Mouse (Mus musculus) neural tube, embryonic 15.5 days (tissue): Measurements from ENCODE around the gene Ccdc9b. TPM values are rescaled to one million over a fixed set of nuclear protein-coding genes. Genes with fewer than 3 reads are reported as not detected.

Experiments used
- ATAC-seq: fragments of 200-750 bp; cut with Nextera tagmentation; 2 replicates; pipeline ENCODE4 v1.8.0; 2017; ENCODE audit warnings: mild to moderate bottlenecking, moderate TSS enrichment, moderate library complexity; ENCODE audit not compliant: low FRiP score
- H3K27ac ChIP-seq: fragments of 300-500 bp; sonication (generic); replicated peaks from 2 replicates; pipeline ENCODE4 v1.5.1; 2015; ENCODE audit warnings: mild to moderate bottlenecking, inconsistent platforms
- H3K27me3 ChIP-seq: fragments of 300-500 bp; sonication (generic); replicated peaks from 2 replicates; pipeline ENCODE4 v1.6.1; 2015; ENCODE audit warnings: inconsistent platforms
- H3K36me3 ChIP-seq: fragments of 300-500 bp; sonication (generic); 2 replicates; pipeline ENCODE4 v1.6.1; 2015; ENCODE audit warnings: inconsistent platforms
- H3K4me1 ChIP-seq: fragments of 300-500 bp; sonication (generic); 2 replicates; pipeline ENCODE4 v1.6.1; 2015; ENCODE audit warnings: inconsistent platforms
- H3K4me2 ChIP-seq: fragments of 300-500 bp; sonication (generic); 2 replicates; pipeline ENCODE4 v1.6.1; 2015; ENCODE audit warnings: inconsistent platforms, mild to moderate bottlenecking, moderate library complexity
- H3K4me3 ChIP-seq: fragments of 300-500 bp; sonication (generic); replicated peaks from 2 replicates; pipeline ENCODE4 v1.5.1; 2015; ENCODE audit warnings: mild to moderate bottlenecking, inconsistent platforms
- H3K9ac ChIP-seq: fragments of 300-500 bp; sonication (generic); replicated peaks from 2 replicates; pipeline ENCODE4 v1.6.1; 2015; ENCODE audit warnings: mild to moderate bottlenecking, inconsistent platforms
- H3K9me3 ChIP-seq: fragments of 300-500 bp; sonication (generic); replicated peaks from 2 replicates; pipeline ENCODE4 v1.6.1; 2016; ENCODE audit warnings: inconsistent platforms
- WGBS: fragments of 180-500 bp; shearing (Covaris S2); methylation state at CpG from one replicate; pipeline ENCODE4 v1.1.7; 2015; ENCODE audit warnings: mixed read lengths; 5-methylcytosine and 5-hydroxymethylcytosine counted together
- polyA plus RNA-seq: library from polyadenylated mRNA; unstranded; fragments of >200 nt; fragmentation: Nextera tagmentation; extraction: Ambion mirVana; gene quantifications from 2 replicates; pipeline ENCODE4 v1.2.1, GENCODE M21; 2015

Ccdc9b gene
- polyA plus RNA-seq, 1 experiment from 2014 or later: 1.2 TPM

GRCm38 (mm10) chr2:118729194-118729593, 33.3 kb downstream of the Ccdc9b start:
- Histone ChIP-seq H3K36me3 (no peaks in the 10 kb centered on the region), H3K27me3 (peaks cover 25% of the 10 kb centered on the region; the same call in 1 of the 2 replicates), H3K4me2 (no peak overlapping the region), H3K27ac (no peak overlapping the region), H3K4me1 (peaks cover 10% of the 10 kb centered on the region; the same call in 1 of the 2 replicates), H3K4me3 (no peak overlapping the region), H3K9ac (no peak overlapping the region), H3K9me3 (no peaks in the 10 kb centered on the region)
- WGBS: 53% methylated on average over 4 of the region's 4 CpGs
- ATAC-seq: no peak

GRCm38 (mm10) chr2:118728337-118728736, 34.1 kb downstream of the Ccdc9b start, which contains the start of gene Plcb2:
TSS of gene Plcb2 (minus strand) at chr2:118728438.
- Histone ChIP-seq H3K9me3 (no peaks in the 10 kb centered on the region), H3K27me3 (peaks cover 25% of the 10 kb centered on the region; the same call in 1 of the 2 replicates), H3K4me2 (no peak within 1 kb of the TSS), H3K9ac (no peak within 1 kb of the TSS), H3K4me1 (peaks cover 10% of the 10 kb centered on the region; the same call in 1 of the 2 replicates), H3K4me3 (no peak within 1 kb of the TSS), H3K27ac (no peak within 1 kb of the TSS), H3K36me3 (no peaks in the 10 kb centered on the region)
- 16% methylated on average over 7 of the region's 7 CpGs for WGBS
- no peak for ATAC-seq

- H3K27ac ChIP-seq: no peak overlapping the region
- ATAC-seq: no peak
- no peaks in the 10 kb centered on the region for H3K9me3 ChIP-seq
- WGBS: 26% methylated on average over 9 of the region's 9 CpGs
- no peaks in the 10 kb centered on the region for H3K36me3 ChIP-seq
- peaks cover 10% of the 10 kb centered on the region; the same call in 1 of the 2 replicates for H3K4me1 ChIP-seq
- H3K27me3 ChIP-seq: peaks cover 25% of the 10 kb centered on the region; the same call in 1 of the 2 replicates
- H3K4me2 ChIP-seq: no peak overlapping the region
- H3K9ac ChIP-seq: no peak overlapping the region
- no peak overlapping the region for H3K4me3 ChIP-seq
Observed at GRCm38 (mm10) chr2:118727911-118728310, 34.5 kb downstream of the Ccdc9b start.

- H3K4me2 ChIP-seq: no peak overlapping the region
- peaks cover 13% of the 10 kb centered on the region; the same call in 1 of the 2 replicates for H3K4me1 ChIP-seq
- H3K9ac ChIP-seq: no peak overlapping the region
- no peak overlapping the region for H3K4me3 ChIP-seq
- WGBS: 84% methylated on average over 2 of the region's 2 CpGs
- H3K36me3 ChIP-seq: no peaks in the 10 kb centered on the region
- ATAC-seq: no peak
- no peaks in the 10 kb centered on the region for H3K9me3 ChIP-seq
- H3K27ac ChIP-seq: no peak overlapping the region
- H3K27me3 ChIP-seq: peaks cover 25% of the 10 kb centered on the region; the same call in 1 of the 2 replicates
Observed at GRCm38 (mm10) chr2:118726873-118727272, 35.6 kb downstream of the Ccdc9b start.

- H3K27me3 ChIP-seq: peaks cover 17% of the 10 kb centered on the region; the same call in 1 of the 2 replicates
- H3K4me3 ChIP-seq: no peak overlapping the region
Observed at GRCm38 (mm10) chr2:118725511-118725910, 37.0 kb downstream of the Ccdc9b start.

GRCm38 (mm10) chr2:118723693-118724486, 38.6 kb downstream of the Ccdc9b start:
- no peak overlapping the region for H3K4me2 ChIP-seq
- no peaks in the 10 kb centered on the region for H3K9me3 ChIP-seq
- no peak overlapping the region for H3K9ac ChIP-seq
- no peak overlapping the region for H3K4me3 ChIP-seq
- no peak for ATAC-seq
- H3K36me3 ChIP-seq: no peaks in the 10 kb centered on the region
- H3K27me3 ChIP-seq: peaks cover 9% of the 10 kb centered on the region; the same call in 1 of the 2 replicates
- H3K27ac ChIP-seq: no peak overlapping the region
- peaks cover 8% of the 10 kb centered on the region; the same call in 1 of the 2 replicates for H3K4me1 ChIP-seq
- 81% methylated on average over 15 of the region's 15 CpGs for WGBS

More at GRCm38 (mm10) chr2:118725511-118725910, 37.0 kb downstream of the Ccdc9b start:
- Histone ChIP-seq H3K9me3 (no peaks in the 10 kb centered on the region), H3K4me2 (no peak overlapping the region), H3K9ac (no peak overlapping the region), H3K4me1 (peaks cover 13% of the 10 kb centered on the region; the same call in 1 of the 2 replicates), H3K27ac (no peak overlapping the region), H3K36me3 (no peaks in the 10 kb centered on the region)
- WGBS: 89% methylated on average over 4 of the region's 4 CpGs
- no peak for ATAC-seq

- Histone ChIP-seq H3K27ac (no peak overlapping the region), H3K4me1 (peaks cover 6% of the 10 kb centered on the region; the same call in 1 of the 2 replicates), H3K9me3 (no peaks in the 10 kb centered on the region), H3K27me3 (peaks cover 21% of the 10 kb centered on the region), H3K4me3 (no peak overlapping the region), H3K4me2 (no peak overlapping the region), H3K36me3 (no peaks in the 10 kb centered on the region), H3K9ac (no peak overlapping the region)
- no peak for ATAC-seq
- 89% methylated on average over 5 of the region's 5 CpGs for WGBS
Observed at GRCm38 (mm10) chr2:118716677-118717076, 45.8 kb downstream of the Ccdc9b start.

GRCm38 (mm10) chr2:118714230-118714629, 48.2 kb downstream of the Ccdc9b start:
- Histone ChIP-seq H3K27ac (no peak overlapping the region), H3K36me3 (no peaks in the 10 kb centered on the region), H3K4me3 (no peak overlapping the region), H3K27me3 (peaks cover 36% of the 10 kb centered on the region), H3K4me2 (no peak overlapping the region), H3K9me3 (no peaks in the 10 kb centered on the region), H3K9ac (no peak overlapping the region), H3K4me1 (peaks cover 19% of the 10 kb centered on the region)
- ATAC-seq: peak; percentile 23; the same call in 1 of the 2 replicates
- WGBS: 22% methylated on average over 4 of the region's 4 CpGs

GRCm38 (mm10) chr2:118713631-118714030, 48.8 kb downstream of the Ccdc9b start:
- H3K27me3 ChIP-seq: peaks cover 42% of the 10 kb centered on the region
- WGBS: 93% methylated on average over 6 of the region's 6 CpGs

GRCm38 (mm10) chr2:118711038-118711494, 51.4 kb downstream of the Ccdc9b start:
- peak overlapping the region; percentile 49 for H3K4me3 ChIP-seq
- peak; percentile 76 for ATAC-seq
- WGBS: 1% methylated on average over 36 of the region's 36 CpGs
- peaks cover 68% of the 10 kb centered on the region for H3K27me3 ChIP-seq
- H3K4me1 ChIP-seq: peaks cover 19% of the 10 kb centered on the region
- no peaks in the 10 kb centered on the region for H3K36me3 ChIP-seq
- H3K9me3 ChIP-seq: no peaks in the 10 kb centered on the region
- peak overlapping the region; percentile 95 for H3K4me2 ChIP-seq
- no peak overlapping the region for H3K27ac ChIP-seq
- peak overlapping the region; percentile 59 for H3K9ac ChIP-seq

More at GRCm38 (mm10) chr2:118713631-118714030, 48.8 kb downstream of the Ccdc9b start:
- H3K36me3 ChIP-seq: no peaks in the 10 kb centered on the region
- peaks cover 19% of the 10 kb centered on the region for H3K4me1 ChIP-seq
- no peak overlapping the region for H3K4me2 ChIP-seq
- no peak overlapping the region for H3K27ac ChIP-seq
- H3K9ac ChIP-seq: no peak overlapping the region
- H3K4me3 ChIP-seq: no peak overlapping the region
- no peaks in the 10 kb centered on the region for H3K9me3 ChIP-seq
- ATAC-seq: no peak

- H3K27me3 ChIP-seq: peaks cover 81% of the 10 kb centered on the region
- no peak overlapping the region for H3K27ac ChIP-seq
- H3K9me3 ChIP-seq: no peaks in the 10 kb centered on the region
- no peak overlapping the region for H3K9ac ChIP-seq
- no peak overlapping the region for H3K4me3 ChIP-seq
- H3K4me2 ChIP-seq: no peak overlapping the region
- 40% methylated on average over 4 of the region's 4 CpGs for WGBS
- no peak for ATAC-seq
- H3K36me3 ChIP-seq: no peaks in the 10 kb centered on the region
- peaks cover 19% of the 10 kb centered on the region for H3K4me1 ChIP-seq
Observed at GRCm38 (mm10) chr2:118709655-118710221, 52.7 kb downstream of the Ccdc9b start.
